Mouse (Mus musculus): ENCODE data around the gene Lmnb2. TPM values are rescaled to one million over a fixed set of nuclear protein-coding genes. Genes with fewer than 3 reads are reported as not detected.
A peak's percentile ranks its signal among the peaks of the same experiment; 100 is the strongest.

Gene Lmnb2
- polyA plus RNA-seq, 1 experiment from 2014 or later = 67.7 TPM

DNA sequence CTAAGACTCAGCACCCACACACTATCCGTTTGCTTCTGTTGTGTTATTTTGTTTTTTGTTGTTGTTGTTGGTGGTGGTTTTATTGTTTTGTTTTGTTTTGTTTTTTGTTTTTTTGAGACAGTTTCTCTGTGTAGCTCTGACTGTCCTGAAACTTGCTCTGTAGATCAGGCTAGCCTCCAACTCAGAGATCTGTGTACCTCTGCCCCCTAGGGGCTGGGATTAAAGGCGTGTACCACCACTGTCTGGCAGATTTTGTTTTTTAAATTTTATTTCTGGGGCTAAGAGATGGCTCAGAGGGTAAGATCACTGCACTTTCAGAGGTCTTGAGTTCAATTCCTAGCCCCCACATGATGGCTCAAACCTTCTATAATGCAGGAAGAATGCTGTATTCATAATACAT lies 37.1 kb downstream of the Lmnb2 start:
- WGBS = 74% methylated on average over 2 of the region's 2 CpGs
- H3K9ac ChIP-seq = no peak overlapping the region
- H3K4me1 ChIP-seq = peaks cover 4% of the 10 kb centered on the region; the same call in 1 of the 2 replicates
- H3K9me3 ChIP-seq = 0 out of 2 replicates have a peak, but pooled peaks cover 3% of the 10 kb centered on the region
- H3K4me2 ChIP-seq = no peak overlapping the region
- peaks cover 17% of the 10 kb centered on the region for H3K27me3 ChIP-seq
- H3K4me3 ChIP-seq (replicated peaks) = no peak overlapping the region
- no peak for ATAC-seq (ENCODE audit: low FRiP score)
- H3K36me3 ChIP-seq (replicated peaks) = no peaks in the 10 kb centered on the region
- H3K27ac ChIP-seq = no peak overlapping the region

DNA sequence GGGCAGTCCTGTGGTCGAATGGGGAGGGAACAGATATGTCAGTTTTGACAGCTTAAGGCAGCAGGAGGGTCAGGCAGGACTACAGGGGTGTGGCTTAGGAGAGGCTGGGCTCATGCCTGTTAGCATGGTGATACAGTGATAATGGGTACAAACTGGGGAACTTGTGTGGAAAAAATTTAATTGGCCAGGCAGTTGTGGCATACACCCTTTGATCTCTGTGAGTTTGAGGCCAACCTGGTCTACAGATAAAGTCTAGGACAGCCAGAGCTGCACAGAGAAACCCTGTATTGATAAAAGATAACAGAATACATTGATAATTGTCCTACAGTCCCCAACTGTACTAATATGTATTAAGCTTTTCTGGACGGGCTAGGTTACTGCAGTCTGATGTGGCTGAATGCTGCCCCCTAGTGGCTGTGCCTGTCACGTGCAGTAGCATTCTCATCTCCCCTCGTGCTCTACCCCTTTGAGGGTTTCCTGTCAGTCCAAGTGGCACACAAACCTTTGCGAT lies 37.9 kb downstream of the Lmnb2 start:
- Histone ChIP-seq H3K9me3 (0 out of 2 replicates have a peak, but pooled peaks cover 3% of the 10 kb centered on the region), H3K27me3 (peaks cover 17% of the 10 kb centered on the region), H3K36me3 (replicated peaks) (no peaks in the 10 kb centered on the region), H3K9ac (no peak overlapping the region), H3K4me3 (replicated peaks) (no peak overlapping the region), H3K4me2 (no peak overlapping the region), H3K4me1 (peaks cover 4% of the 10 kb centered on the region; the same call in 1 of the 2 replicates), H3K27ac (no peak overlapping the region)
- WGBS = 20% methylated on average over 5 of the region's 5 CpGs
- no peak; the same call in 1 of the 2 replicates for ATAC-seq (ENCODE audit: low FRiP score)

DNA sequence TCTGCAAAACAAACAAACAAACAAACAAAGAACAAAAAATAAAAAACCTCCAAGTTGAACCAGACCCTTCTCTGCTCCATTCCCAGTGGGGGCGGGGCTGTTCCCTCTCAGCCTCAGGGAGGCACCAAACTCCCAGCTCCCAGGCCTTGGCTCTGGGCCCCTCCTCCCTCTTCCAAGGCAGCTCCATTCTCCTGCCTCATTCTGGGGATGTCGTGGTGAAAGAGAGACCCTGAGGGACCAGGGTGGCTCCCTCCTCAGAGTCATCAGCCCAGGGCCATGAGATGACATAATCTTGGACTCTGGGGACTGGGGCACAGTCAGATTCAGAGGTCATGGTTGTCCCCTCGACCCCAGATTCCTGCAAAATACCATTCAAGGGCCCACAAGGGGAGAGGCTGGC lies 41.5 kb downstream of the Lmnb2 start:
- Histone ChIP-seq H3K27ac (no peak overlapping the region), H3K9ac (no peak overlapping the region), H3K9me3 (0 out of 2 replicates have a peak, but pooled peaks cover 3% of the 10 kb centered on the region), H3K4me3 (replicated peaks) (no peak overlapping the region), H3K4me2 (no peak overlapping the region), H3K4me1 (peaks cover 8% of the 10 kb centered on the region; the same call in 1 of the 2 replicates), H3K27me3 (peaks cover 19% of the 10 kb centered on the region), H3K36me3 (replicated peaks) (no peaks in the 10 kb centered on the region)
- ATAC-seq (ENCODE audit: low FRiP score) = no peak
- 24% methylated on average over 3 of the region's 3 CpGs for WGBS

DNA sequence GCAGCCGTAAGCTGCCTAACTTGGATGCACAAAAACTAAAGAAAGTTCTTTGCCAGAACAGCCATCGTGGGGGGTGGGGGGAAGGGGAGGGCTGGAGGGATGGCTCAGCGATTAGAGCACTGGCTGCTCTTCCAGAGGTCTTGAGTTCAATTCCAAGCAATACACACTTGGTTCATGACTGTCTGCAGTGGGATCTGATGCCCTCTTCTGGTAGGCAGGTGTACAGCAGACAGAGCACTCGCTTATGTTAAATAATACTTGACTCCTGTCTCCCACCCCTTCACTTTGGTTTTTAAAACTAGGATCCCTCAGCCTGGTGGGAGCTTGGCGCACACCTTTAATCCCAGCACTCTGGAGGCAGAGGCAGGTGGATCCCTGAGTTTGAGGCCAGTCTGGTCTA lies 42.0 kb downstream of the Lmnb2 start:
- 26% methylated on average over 5 of the region's 5 CpGs for WGBS
- ATAC-seq (ENCODE audit: low FRiP score) = no peak
- no peak overlapping the region for H3K27ac ChIP-seq

DNA sequence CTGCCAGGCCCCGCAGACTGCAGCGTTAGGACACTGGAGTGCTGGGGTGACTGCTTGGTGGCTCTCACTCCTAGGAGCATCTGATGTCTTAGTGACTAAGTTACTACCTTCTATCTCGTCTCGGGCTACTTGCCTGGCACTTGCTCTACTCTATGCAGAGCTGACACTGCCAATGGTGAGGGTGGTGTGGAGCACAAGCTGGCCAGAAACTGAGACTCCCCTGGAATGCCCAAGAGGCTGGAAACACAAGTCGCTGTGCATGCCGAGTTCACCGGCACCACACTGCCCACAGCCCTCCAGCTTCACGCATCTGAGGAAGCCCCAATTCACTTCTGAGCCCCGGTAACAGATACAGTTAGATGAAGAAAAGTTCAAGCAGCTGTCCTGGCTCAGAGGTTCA lies 44.0 kb downstream of the Lmnb2 start:
- 82% methylated on average over 9 of the region's 9 CpGs for WGBS
- Histone ChIP-seq H3K4me3 (replicated peaks) (no peak overlapping the region), H3K9me3 (no peaks in the 10 kb centered on the region), H3K9ac (no peak overlapping the region), H3K36me3 (replicated peaks) (no peaks in the 10 kb centered on the region), H3K27ac (no peak overlapping the region), H3K4me2 (no peak overlapping the region), H3K27me3 (peaks cover 17% of the 10 kb centered on the region), H3K4me1 (peaks cover 8% of the 10 kb centered on the region; the same call in 1 of the 2 replicates)
- ATAC-seq (ENCODE audit: low FRiP score) = no peak

More for the DNA sequence above, 42.0 kb downstream of the Lmnb2 start:
- Histone ChIP-seq H3K4me3 (replicated peaks) (no peak overlapping the region), H3K9ac (no peak overlapping the region), H3K36me3 (replicated peaks) (no peaks in the 10 kb centered on the region), H3K27me3 (peaks cover 21% of the 10 kb centered on the region), H3K9me3 (no peaks in the 10 kb centered on the region), H3K4me2 (no peak overlapping the region), H3K4me1 (peaks cover 8% of the 10 kb centered on the region; the same call in 1 of the 2 replicates)

DNA sequence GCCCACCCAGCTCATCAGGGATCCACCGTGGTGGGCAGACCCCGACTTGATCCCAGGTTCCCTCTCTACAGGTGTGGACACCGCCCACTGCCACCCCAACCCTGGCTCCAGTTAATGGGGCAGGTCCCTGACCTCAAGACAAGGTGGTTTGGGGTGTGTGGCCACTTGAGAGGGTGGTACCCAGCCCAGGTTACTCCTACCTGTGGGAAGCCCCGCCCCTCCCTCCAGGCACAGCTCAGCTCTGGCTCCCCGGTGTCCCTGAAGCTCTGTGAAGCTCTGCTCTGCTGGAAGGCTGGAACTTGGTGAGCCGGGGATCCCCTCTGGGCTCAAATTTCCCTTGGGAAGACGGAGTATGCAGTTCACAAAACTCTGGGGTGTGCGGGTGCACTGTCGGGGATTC lies 46.5 kb downstream of the Lmnb2 start, which contains the start of gene Tmprss9:
Tmprss9 (plus strand) TSS at position 268 of the 400 bp plus-strand sequence.
- ATAC-seq (ENCODE audit: low FRiP score) = no peak
- WGBS = 31% methylated on average over 9 of the region's 9 CpGs
- Histone ChIP-seq H3K4me3 (replicated peaks) (no peak within 1 kb of the TSS), H3K9ac (no peak within 1 kb of the TSS), H3K36me3 (replicated peaks) (peaks cover 14% of the 10 kb centered on the region), H3K27me3 (peaks cover 13% of the 10 kb centered on the region; the same call in 1 of the 2 replicates), H3K27ac (no peak within 1 kb of the TSS), H3K4me2 (no peak within 1 kb of the TSS), H3K9me3 (no peaks in the 10 kb centered on the region), H3K4me1 (peaks cover 8% of the 10 kb centered on the region; the same call in 1 of the 2 replicates)

DNA sequence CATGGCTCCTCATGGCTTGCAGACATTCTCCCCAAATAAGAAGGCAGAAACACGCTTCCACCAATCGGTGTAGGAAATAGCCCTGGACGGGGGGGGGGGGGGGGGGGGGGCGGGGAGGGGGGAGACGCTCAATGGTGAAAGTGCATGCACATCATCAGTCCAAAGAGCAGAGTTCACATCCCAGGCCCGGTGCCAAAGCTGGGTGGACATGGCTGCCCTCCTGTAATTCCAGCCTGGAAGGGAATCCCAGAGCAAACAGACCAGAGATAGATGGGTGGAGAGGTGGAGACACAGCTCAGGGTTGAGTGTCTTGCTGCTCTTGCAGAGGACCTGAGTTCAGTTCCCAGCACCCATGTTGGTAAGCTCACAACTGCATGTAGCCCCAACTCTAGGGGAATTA lies 47.1 kb downstream of the Lmnb2 start:
- no peak overlapping the region for H3K4me3 ChIP-seq (replicated peaks)
- H3K27me3 ChIP-seq = peaks cover 13% of the 10 kb centered on the region; the same call in 1 of the 2 replicates
- no peaks in the 10 kb centered on the region for H3K9me3 ChIP-seq
- ATAC-seq (ENCODE audit: low FRiP score) = no peak
- H3K4me1 ChIP-seq = 0 out of 2 replicates have a peak, but pooled peaks cover 4% of the 10 kb centered on the region
- no peak overlapping the region for H3K4me2 ChIP-seq
- peaks cover 20% of the 10 kb centered on the region for H3K36me3 ChIP-seq (replicated peaks)
- H3K27ac ChIP-seq = no peak overlapping the region
- H3K9ac ChIP-seq = no peak overlapping the region
- 84% methylated on average over 3 of the region's 6 CpGs for WGBS

DNA sequence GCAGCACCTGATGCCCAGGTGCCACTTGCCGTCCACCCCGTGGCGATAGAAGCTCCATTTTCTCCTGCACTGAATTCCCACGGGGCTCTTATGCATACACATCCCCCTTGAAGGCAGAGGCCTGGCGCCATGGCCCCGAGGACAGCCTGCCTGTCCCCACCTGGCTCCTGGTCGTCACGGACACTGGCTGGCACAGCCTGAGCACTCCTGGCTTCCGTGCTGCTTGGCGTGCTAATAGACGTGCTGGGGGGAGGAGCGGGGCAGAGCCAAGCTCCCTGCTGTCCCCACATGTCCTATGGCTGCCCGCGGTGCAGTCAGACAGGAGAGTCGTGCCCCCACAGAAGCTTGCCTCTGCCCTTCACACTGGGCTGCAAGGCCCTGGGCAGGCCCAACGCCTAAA lies 53.6 kb downstream of the Lmnb2 start:
- no peaks in the 10 kb centered on the region for H3K27me3 ChIP-seq
- 93% methylated on average over 16 of the region's 16 CpGs for WGBS
- H3K27ac ChIP-seq = no peak overlapping the region
- no peak overlapping the region for H3K4me3 ChIP-seq (replicated peaks)
- H3K36me3 ChIP-seq (replicated peaks) = peaks cover 59% of the 10 kb centered on the region
- H3K9me3 ChIP-seq = no peaks in the 10 kb centered on the region
- H3K9ac ChIP-seq = no peak overlapping the region
- no peak overlapping the region for H3K4me2 ChIP-seq
- no peaks in the 10 kb centered on the region for H3K4me1 ChIP-seq
- ATAC-seq (ENCODE audit: low FRiP score) = no peak

DNA sequence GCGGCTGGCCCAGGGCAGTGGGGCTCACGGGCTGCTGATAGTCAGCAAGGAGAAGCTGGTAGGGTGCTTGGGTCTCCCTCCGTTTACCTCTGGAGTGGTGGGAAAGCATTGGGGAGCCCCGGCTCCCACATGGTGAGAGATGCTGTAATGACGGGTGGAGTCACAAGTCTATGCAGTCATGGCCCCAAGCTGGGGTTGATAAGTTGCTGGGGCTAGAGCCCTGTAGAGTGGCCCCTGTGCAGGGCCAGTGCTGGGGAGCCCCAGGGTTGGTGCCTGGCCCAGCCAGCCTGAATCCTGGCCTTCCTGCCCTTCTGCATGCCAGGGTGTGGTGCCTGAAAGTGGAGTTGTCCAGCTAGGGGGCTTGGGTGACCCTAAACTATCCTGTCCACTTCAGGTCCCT lies 55.7 kb downstream of the Lmnb2 start:
- no peak overlapping the region for H3K4me3 ChIP-seq (replicated peaks)
- no peak for ATAC-seq (ENCODE audit: low FRiP score)
- H3K9ac ChIP-seq = no peak overlapping the region
- peaks cover 50% of the 10 kb centered on the region for H3K36me3 ChIP-seq (replicated peaks)
- peaks cover 11% of the 10 kb centered on the region for H3K4me1 ChIP-seq
- H3K27me3 ChIP-seq = no peaks in the 10 kb centered on the region
- WGBS = 94% methylated on average over 5 of the region's 5 CpGs
- H3K27ac ChIP-seq = no peak overlapping the region
- no peak overlapping the region for H3K4me2 ChIP-seq
- H3K9me3 ChIP-seq = no peaks in the 10 kb centered on the region

DNA sequence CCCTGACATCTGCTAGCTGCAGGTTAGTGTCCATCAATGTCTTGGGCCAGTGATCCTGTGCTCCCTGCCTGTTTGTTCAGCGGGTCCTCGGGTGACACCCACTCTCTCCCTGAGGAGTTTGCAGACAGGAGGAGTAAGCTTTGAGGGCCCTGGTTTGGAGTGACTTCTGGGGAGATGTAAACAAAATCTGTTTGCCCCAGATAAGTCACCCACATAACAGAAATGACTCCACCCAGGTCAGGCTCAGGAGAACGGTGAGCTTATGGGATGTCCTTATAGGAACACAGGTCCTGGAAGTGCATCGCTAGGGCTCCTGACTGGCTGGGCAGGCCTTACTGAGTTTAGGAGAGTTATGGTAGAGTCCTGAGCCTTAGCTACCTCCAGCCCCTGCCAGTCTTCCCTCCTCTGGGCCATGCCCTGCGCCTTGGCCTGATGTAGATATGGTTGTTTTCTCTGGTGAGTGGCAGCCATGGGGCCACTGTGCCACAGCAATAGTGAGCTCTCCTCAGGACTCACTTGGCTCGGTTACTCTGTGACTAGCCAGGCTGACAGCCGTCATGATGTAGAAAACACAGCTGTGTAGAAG lies 59.6 kb downstream of the Lmnb2 start:
- H3K9me3 ChIP-seq = no peaks in the 10 kb centered on the region
- peaks cover 44% of the 10 kb centered on the region for H3K4me1 ChIP-seq
- ATAC-seq (ENCODE audit: low FRiP score) = no peak
- H3K27me3 ChIP-seq = no peaks in the 10 kb centered on the region
- WGBS = 88% methylated on average over 7 of the region's 7 CpGs
- H3K36me3 ChIP-seq (replicated peaks) = peaks cover 25% of the 10 kb centered on the region
- no peak overlapping the region for H3K4me2 ChIP-seq
- no peak overlapping the region; the same call in 1 of the 2 replicates for H3K9ac ChIP-seq
- 0 out of 2 replicates have a peak overlapping the region, but pooled peaks have one; percentile 36 for H3K27ac ChIP-seq
- no peak overlapping the region for H3K4me3 ChIP-seq (replicated peaks)

DNA sequence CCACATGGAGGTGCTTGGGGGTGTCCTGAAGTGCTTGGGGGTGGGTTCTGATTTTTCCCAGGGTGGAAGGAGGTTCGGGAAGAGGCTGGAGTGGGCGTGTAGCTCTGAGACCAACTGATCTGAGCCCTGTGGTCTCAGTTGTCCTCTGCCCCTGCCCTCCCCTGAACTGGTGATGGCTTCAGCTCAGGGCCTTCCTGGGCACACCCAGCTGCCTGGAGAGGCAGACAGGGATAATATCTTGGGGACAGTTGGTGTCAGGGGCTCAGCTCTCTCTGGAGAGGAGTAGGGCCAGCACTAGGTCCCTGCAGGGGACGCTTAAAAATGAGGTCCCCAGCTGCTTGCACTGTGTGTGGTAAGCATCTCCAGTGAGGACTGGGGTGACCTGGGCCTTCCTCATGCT lies 60.2 kb downstream of the Lmnb2 start:
- Histone ChIP-seq H3K27me3 (no peaks in the 10 kb centered on the region), H3K4me3 (replicated peaks) (no peak overlapping the region), H3K4me1 (peaks cover 44% of the 10 kb centered on the region), H3K27ac (0 out of 2 replicates have a peak overlapping the region, but pooled peaks have one; percentile 36), H3K4me2 (no peak overlapping the region), H3K9ac (no peak overlapping the region), H3K9me3 (no peaks in the 10 kb centered on the region), H3K36me3 (replicated peaks) (peaks cover 24% of the 10 kb centered on the region)
- no peak for ATAC-seq (ENCODE audit: low FRiP score)
- 62% methylated on average over 3 of the region's 3 CpGs for WGBS

DNA sequence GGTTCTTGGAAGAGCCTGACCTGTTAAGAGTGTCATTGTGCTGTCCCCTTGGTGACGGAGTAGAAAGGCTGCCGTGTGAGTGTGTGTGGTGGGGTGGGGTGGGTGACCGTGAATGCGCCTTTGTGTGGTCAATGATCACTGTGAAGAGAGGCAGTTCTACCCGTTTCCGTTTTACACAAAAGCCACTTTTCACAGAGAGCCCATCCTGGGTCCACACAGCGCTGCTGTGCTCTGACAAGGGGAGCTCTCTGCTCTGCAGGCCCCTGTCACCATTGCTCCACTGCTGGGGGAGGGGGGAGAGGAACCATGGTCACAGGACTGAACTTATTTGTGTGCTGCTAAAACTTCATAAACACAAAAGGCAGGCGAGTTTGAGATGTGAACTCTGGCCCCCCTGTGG lies 60.7 kb downstream of the Lmnb2 start:
- no peak overlapping the region for H3K9ac ChIP-seq
- no peak overlapping the region for H3K4me2 ChIP-seq
- no peak for ATAC-seq (ENCODE audit: low FRiP score)
- no peaks in the 10 kb centered on the region for H3K9me3 ChIP-seq
- H3K36me3 ChIP-seq (replicated peaks) = peaks cover 23% of the 10 kb centered on the region
- no peak overlapping the region for H3K27ac ChIP-seq
- no peak overlapping the region for H3K4me3 ChIP-seq (replicated peaks)
- WGBS = 50% methylated on average over 8 of the region's 8 CpGs
- peaks cover 44% of the 10 kb centered on the region for H3K4me1 ChIP-seq
- H3K27me3 ChIP-seq = no peaks in the 10 kb centered on the region

DNA sequence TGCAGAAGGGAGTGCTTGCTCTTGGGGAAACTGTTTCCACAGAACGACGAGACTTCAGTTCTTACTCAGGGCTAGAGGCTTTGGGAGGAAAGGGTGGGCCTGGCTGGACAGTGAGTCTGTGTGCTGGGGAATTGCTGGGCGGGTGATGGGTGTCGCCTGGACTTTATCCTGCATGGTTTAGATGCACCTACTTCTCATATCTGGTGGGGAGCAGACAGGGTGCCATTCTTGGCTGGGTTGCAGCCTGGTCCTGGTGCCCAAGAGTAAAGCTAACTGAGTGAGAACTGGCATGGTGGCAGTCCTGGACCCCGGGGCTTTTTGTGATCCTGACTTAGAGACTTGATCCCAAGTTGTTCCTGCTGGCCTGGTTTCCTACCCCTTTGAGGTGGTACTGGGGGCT lies 61.1 kb downstream of the Lmnb2 start:
- H3K27me3 ChIP-seq = no peaks in the 10 kb centered on the region
- peaks cover 44% of the 10 kb centered on the region for H3K4me1 ChIP-seq
- H3K4me2 ChIP-seq = 0 out of 2 replicates have a peak overlapping the region, but pooled peaks have one; percentile 99
- no peaks in the 10 kb centered on the region for H3K9me3 ChIP-seq
- peaks cover 23% of the 10 kb centered on the region for H3K36me3 ChIP-seq (replicated peaks)
- WGBS = 87% methylated on average over 5 of the region's 5 CpGs
- H3K9ac ChIP-seq = no peak overlapping the region
- H3K27ac ChIP-seq = no peak overlapping the region
- ATAC-seq (ENCODE audit: low FRiP score) = no peak
- 0 out of 2 replicates have a peak overlapping the region, but pooled peaks have one; percentile 90 for H3K4me3 ChIP-seq (replicated peaks)
